Mouse (Mus musculus): Measurements from ENCODE around the gene Csnk1e. TPM values are rescaled to one million over a fixed set of nuclear protein-coding genes. Genes with fewer than 3 reads are reported as not detected.

The Csnk1e gene
- polyA plus RNA-seq, 1 experiment: 6.7 TPM

GRCm38 (mm10) chr15:79369452-79370280, 85.7 kb downstream of the Csnk1e start:
- Histone ChIP-seq H3K4me1 (ENCODE audit: control insufficient read depth, insufficient read depth, low read length) (no peaks in the 10 kb centered on the region; the same call in 1 of the 2 replicates), H3K27me3 (ENCODE audit: control insufficient read depth, insufficient read depth, low read length) (no peaks in the 10 kb centered on the region), H3K4me3 (ENCODE audit: control insufficient read depth, low read depth, low read length) (no peak overlapping the region), H3K36me3 (ENCODE audit: control insufficient read depth, insufficient read depth, low read length) (no peaks in the 10 kb centered on the region), H3K27ac (ENCODE audit: control insufficient read depth, insufficient read depth, low read depth, low read length) (no peak overlapping the region)
- TF ChIP-seq POLR2A (IDR thresholded peaks at IDR 0.05; ENCODE audit: control insufficient read depth, low read depth, low read length): no peak
- no peak for TF ChIP-seq CTCF (IDR thresholded peaks at IDR 0.05; ENCODE audit: control insufficient read depth, insufficient read depth, insufficient replicate concordance, low read depth, low read length)

- no peak overlapping the region for H3K27ac ChIP-seq (ENCODE audit: control insufficient read depth, insufficient read depth, low read depth, low read length)
- TF ChIP-seq POLR2A (IDR thresholded peaks at IDR 0.05; ENCODE audit: control insufficient read depth, low read depth, low read length) (peak; percentile 12; the same call in 1 of the 2 replicates), CTCF (IDR thresholded peaks at IDR 0.05; ENCODE audit: control insufficient read depth, insufficient read depth, insufficient replicate concordance, low read depth, low read length) (no peak)
Measured at GRCm38 (mm10) chr15:79368861-79369440, 86.4 kb downstream of the Csnk1e start.

GRCm38 (mm10) chr15:79368313-79368811, 87.0 kb downstream of the Csnk1e start:
- Histone ChIP-seq H3K27ac (ENCODE audit: control insufficient read depth, insufficient read depth, low read depth, low read length) (no peak overlapping the region), H3K36me3 (ENCODE audit: control insufficient read depth, insufficient read depth, low read length) (no peaks in the 10 kb centered on the region), H3K4me3 (ENCODE audit: control insufficient read depth, low read depth, low read length) (no peak overlapping the region), H3K27me3 (ENCODE audit: control insufficient read depth, insufficient read depth, low read length) (no peaks in the 10 kb centered on the region), H3K4me1 (ENCODE audit: control insufficient read depth, insufficient read depth, low read length) (no peaks in the 10 kb centered on the region; the same call in 1 of the 2 replicates)
- no peak for TF ChIP-seq POLR2A (IDR thresholded peaks at IDR 0.05; ENCODE audit: control insufficient read depth, low read depth, low read length)
- TF ChIP-seq CTCF (IDR thresholded peaks at IDR 0.05; ENCODE audit: control insufficient read depth, insufficient read depth, insufficient replicate concordance, low read depth, low read length): no peak

More at GRCm38 (mm10) chr15:79368861-79369440, 86.4 kb downstream of the Csnk1e start:
- Histone ChIP-seq H3K4me1 (ENCODE audit: control insufficient read depth, insufficient read depth, low read length) (no peaks in the 10 kb centered on the region; the same call in 1 of the 2 replicates), H3K27me3 (ENCODE audit: control insufficient read depth, insufficient read depth, low read length) (no peaks in the 10 kb centered on the region), H3K36me3 (ENCODE audit: control insufficient read depth, insufficient read depth, low read length) (no peaks in the 10 kb centered on the region), H3K4me3 (ENCODE audit: control insufficient read depth, low read depth, low read length) (no peak overlapping the region)

Other genes starting within 250 kb of the Csnk1e start
- gene Pick1, start 226.4 kb downstream of the Csnk1e start, polyA plus RNA-seq (2012; rRNA removed): 76.8 and 78.4 TPM in 2 replicates
- 0.10 and 0.28 TPM in 2 replicates for gene Gm49486, start 226.2 kb downstream of the Csnk1e start, polyA plus RNA-seq (2012; rRNA removed)
- gene Slc16a8, start 200.8 kb downstream of the Csnk1e start, polyA plus RNA-seq (2012; rRNA removed): not detected in 2 replicates
- gene Baiap2l2, start 170.0 kb downstream of the Csnk1e start, polyA plus RNA-seq (2012; rRNA removed): 0.67 and 0.94 TPM in 2 replicates
- 303 and 357 TPM in 2 replicates for gene Pla2g6, start 127.2 kb downstream of the Csnk1e start, polyA plus RNA-seq (2012; rRNA removed)
- 0.77 and 1.1 TPM in 2 replicates for gene Maff, start 108.9 kb downstream of the Csnk1e start, polyA plus RNA-seq (2012; rRNA removed)
- 9.7 and 11.8 TPM in 2 replicates for gene Tmem184b, start 52.0 kb downstream of the Csnk1e start, polyA plus RNA-seq (2012; rRNA removed)
- gene Kcnj4, start 49.7 kb upstream of the Csnk1e start, polyA plus RNA-seq (2012; rRNA removed): 0.58 and 0.78 TPM in 2 replicates
- 2.3 and 3.6 TPM in 2 replicates for gene Kdelr3, start 60.8 kb upstream of the Csnk1e start, polyA plus RNA-seq (2012; rRNA removed)
- gene Ddx17, start 91.2 kb upstream of the Csnk1e start, polyA plus RNA-seq (2012; rRNA removed): 159 and 193 TPM in 2 replicates
- gene Dmc1, start 149.5 kb upstream of the Csnk1e start, polyA plus RNA-seq (2012; rRNA removed): 7.0 and 8.6 TPM in 2 replicates
- 20.0 and 20.4 TPM in 2 replicates for gene Fam227a, start 203.4 kb upstream of the Csnk1e start, polyA plus RNA-seq (2012; rRNA removed)
- 57.1 and 58.1 TPM in 2 replicates for gene Cby1, start 203.6 kb upstream of the Csnk1e start, polyA plus RNA-seq (2012; rRNA removed)
- 301 and 361 TPM in 2 replicates for gene Tomm22, start 215.3 kb upstream of the Csnk1e start, polyA plus RNA-seq (2012; rRNA removed)
- 22.6 and 24.9 TPM in 2 replicates for gene Josd1, start 232.4 kb upstream of the Csnk1e start, polyA plus RNA-seq (2012; rRNA removed)
- gene Gtpbp1, start 235.3 kb upstream of the Csnk1e start, polyA plus RNA-seq (2012; rRNA removed): 38.8 and 42.7 TPM in 2 replicates

Measured in testis, adult 2 months (tissue).